Mouse (Mus musculus) hindbrain, embryonic 15.5 days (tissue): ENCODE data around the gene Gm21987. TPM values are rescaled to one million over a fixed set of nuclear protein-coding genes. Genes with fewer than 3 reads are reported as not detected.
A peak's percentile ranks its signal among the peaks of the same experiment; 100 is the strongest.

Source experiments
- ATAC-seq: fragments of 200-750 bp; cut with Nextera tagmentation; 2 replicates; pipeline ENCODE4 v1.8.0; 2017; ENCODE audit warnings: low read depth, moderate number of reproducible peaks, moderate TSS enrichment; ENCODE audit not compliant: low FRiP score
- H3K27ac ChIP-seq: fragments of 300-500 bp; sonication (generic); replicated peaks from 2 replicates; pipeline ENCODE4 v1.5.1; 2015; ENCODE audit warnings: mild to moderate bottlenecking, inconsistent platforms
- H3K27me3 ChIP-seq: fragments of 300-500 bp; sonication (generic); 2 replicates; pipeline ENCODE4 v1.6.1; 2015; ENCODE audit warnings: control low read depth, inconsistent platforms
- H3K36me3 ChIP-seq: fragments of 300-500 bp; sonication (generic); 2 replicates; pipeline ENCODE4 v1.6.1; 2015; ENCODE audit warnings: control low read depth, inconsistent platforms
- H3K4me1 ChIP-seq: fragments of 300-500 bp; sonication (generic); replicated peaks from 2 replicates; pipeline ENCODE4 v1.6.1; 2015; ENCODE audit warnings: control low read depth, inconsistent platforms
- H3K4me2 ChIP-seq: fragments of 300-500 bp; sonication (generic); 2 replicates; pipeline ENCODE4 v1.6.1; 2015; ENCODE audit warnings: moderate library complexity, mild to moderate bottlenecking, inconsistent platforms
- H3K4me3 ChIP-seq: fragments of 300-500 bp; sonication (generic); 2 replicates; pipeline ENCODE4 v1.5.1; 2015; ENCODE audit warnings: mild to moderate bottlenecking, inconsistent platforms
- H3K9ac ChIP-seq: fragments of 300-500 bp; sonication (generic); 2 replicates; pipeline ENCODE4 v1.6.1; 2015; ENCODE audit warnings: inconsistent platforms
- H3K9me3 ChIP-seq: fragments of 300-500 bp; sonication (generic); 2 replicates; pipeline ENCODE4 v1.6.1; 2016; ENCODE audit warnings: control low read depth, inconsistent platforms
- WGBS: fragments of 180-500 bp; shearing (Covaris S2); methylation state at CpG from one replicate; pipeline ENCODE4 v1.1.7; 2015; 5-methylcytosine and 5-hydroxymethylcytosine counted together
- polyA plus RNA-seq: library from polyadenylated mRNA; unstranded; fragments of >200 nt; fragmentation: Nextera tagmentation; extraction: Ambion mirVana; gene quantifications from 2 replicates; pipeline ENCODE4 v1.2.1, GENCODE M21; 2015

Gm21987 gene
- polyA plus RNA-seq, 1 experiment from 2014 or later = not detected

DNA sequence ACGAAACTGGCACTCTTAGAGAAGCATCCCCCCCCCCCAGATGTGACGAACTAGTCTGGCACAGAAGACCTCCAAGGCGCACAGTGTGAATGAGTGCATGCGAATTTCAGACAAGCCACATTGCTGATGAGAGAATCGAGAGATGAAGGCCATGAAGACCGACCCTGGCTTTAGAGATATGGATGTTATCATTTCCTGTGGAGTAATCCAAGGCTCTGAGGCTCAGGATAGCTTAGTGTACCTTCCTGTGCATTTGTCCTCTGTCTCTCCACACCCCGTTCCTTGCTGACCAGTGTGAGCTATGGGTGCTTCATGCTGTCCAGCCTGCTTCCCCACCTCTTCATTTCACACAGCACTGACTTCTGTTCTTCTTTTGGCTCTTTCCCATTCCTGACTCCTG lies 28.3 kb downstream of the Gm21987 start:
- ATAC-seq = no peak
- H3K9me3 ChIP-seq = no peaks in the 10 kb centered on the region
- no peak overlapping the region for H3K9ac ChIP-seq
- H3K4me2 ChIP-seq = no peak overlapping the region
- 80% methylated on average over 7 of the region's 7 CpGs for WGBS
- peaks cover 12% of the 10 kb centered on the region for H3K4me1 ChIP-seq
- H3K36me3 ChIP-seq = no peaks in the 10 kb centered on the region
- no peak overlapping the region for H3K4me3 ChIP-seq
- no peaks in the 10 kb centered on the region for H3K27me3 ChIP-seq
- H3K27ac ChIP-seq = no peak overlapping the region

DNA sequence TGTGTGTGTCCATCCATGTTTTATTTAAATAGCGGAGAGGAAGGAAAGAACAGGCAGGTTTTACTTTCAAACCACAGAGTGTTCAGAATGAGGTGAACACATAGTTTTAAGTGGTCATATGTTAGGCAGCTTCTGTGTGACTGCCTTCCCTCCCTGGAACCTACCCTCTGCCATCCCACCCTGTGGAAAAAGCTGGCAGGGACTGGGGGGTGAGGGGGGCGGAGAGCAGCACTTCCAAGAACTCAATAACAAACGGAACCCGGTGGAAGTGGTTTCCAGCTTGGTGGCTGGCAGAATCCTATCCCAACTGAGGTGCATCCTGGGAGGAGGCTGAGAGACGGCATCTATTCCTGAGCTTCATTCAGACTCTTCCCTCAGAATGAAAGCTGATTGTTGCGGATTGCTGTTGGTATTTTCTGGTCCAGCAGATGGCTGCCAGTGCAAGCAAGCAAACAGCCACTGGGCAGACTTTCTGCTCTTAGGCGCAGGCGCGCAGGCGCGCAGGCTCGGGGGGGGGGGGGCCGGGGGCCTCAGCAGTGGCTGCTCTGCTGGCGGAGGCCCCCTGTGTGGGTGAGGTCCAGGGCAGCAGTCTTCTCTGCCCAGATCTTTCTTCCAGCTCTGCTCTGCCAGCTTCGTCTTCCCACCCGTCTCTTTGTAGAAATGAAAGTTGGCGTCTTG lies 29.5 kb downstream of the Gm21987 start:
- 26% methylated on average over 17 of the region's 17 CpGs for WGBS
- H3K9ac ChIP-seq = peak overlapping the region; percentile 32
- peaks cover 12% of the 10 kb centered on the region for H3K4me1 ChIP-seq
- no peaks in the 10 kb centered on the region for H3K27me3 ChIP-seq
- H3K36me3 ChIP-seq = no peaks in the 10 kb centered on the region
- peak overlapping the region; percentile 79 for H3K27ac ChIP-seq
- no peaks in the 10 kb centered on the region for H3K9me3 ChIP-seq
- peak overlapping the region; percentile 49 for H3K4me2 ChIP-seq
- peak; percentile 88 for ATAC-seq
- H3K4me3 ChIP-seq = peak overlapping the region; percentile 26

- Histone ChIP-seq H3K9ac (peak overlapping the region; percentile 32), H3K4me3 (peak overlapping the region; percentile 26), H3K4me1 (peaks cover 12% of the 10 kb centered on the region), H3K27ac (peak overlapping the region; percentile 79), H3K27me3 (no peaks in the 10 kb centered on the region), H3K9me3 (no peaks in the 10 kb centered on the region), H3K36me3 (no peaks in the 10 kb centered on the region), H3K4me2 (peak overlapping the region; percentile 49)
- 53% methylated on average over 8 of the region's 8 CpGs for WGBS
- ATAC-seq = peak; percentile 54
Observed at GRCm38 (mm10) chr16:38376841-38377249, 30.0 kb downstream of the Gm21987 start.

DNA sequence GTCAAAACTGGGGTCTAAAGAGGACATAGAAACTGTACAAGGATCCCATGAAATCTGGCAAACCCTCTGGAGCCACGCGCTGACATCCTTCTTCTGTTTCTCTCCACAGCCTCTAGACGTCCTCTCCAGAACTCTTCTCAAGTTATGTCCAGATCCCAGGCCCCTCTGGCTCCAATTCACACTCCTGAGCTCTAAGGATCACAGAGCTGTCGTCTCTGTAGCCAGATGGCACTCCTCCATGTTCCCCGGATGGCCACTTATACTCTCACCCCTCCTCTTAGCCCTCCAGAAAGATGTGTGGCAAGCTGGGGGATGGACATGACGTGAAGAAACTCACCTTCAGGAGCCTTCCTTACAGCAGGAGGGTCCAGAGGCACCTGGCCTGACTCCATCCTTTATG lies 30.7 kb downstream of the Gm21987 start:
- 80% methylated on average over 6 of the region's 6 CpGs for WGBS
- Histone ChIP-seq H3K4me3 (no peak overlapping the region), H3K27ac (no peak overlapping the region), H3K4me2 (no peak overlapping the region), H3K4me1 (peaks cover 12% of the 10 kb centered on the region), H3K27me3 (no peaks in the 10 kb centered on the region), H3K9ac (no peak overlapping the region), H3K9me3 (no peaks in the 10 kb centered on the region), H3K36me3 (no peaks in the 10 kb centered on the region)
- no peak for ATAC-seq

DNA sequence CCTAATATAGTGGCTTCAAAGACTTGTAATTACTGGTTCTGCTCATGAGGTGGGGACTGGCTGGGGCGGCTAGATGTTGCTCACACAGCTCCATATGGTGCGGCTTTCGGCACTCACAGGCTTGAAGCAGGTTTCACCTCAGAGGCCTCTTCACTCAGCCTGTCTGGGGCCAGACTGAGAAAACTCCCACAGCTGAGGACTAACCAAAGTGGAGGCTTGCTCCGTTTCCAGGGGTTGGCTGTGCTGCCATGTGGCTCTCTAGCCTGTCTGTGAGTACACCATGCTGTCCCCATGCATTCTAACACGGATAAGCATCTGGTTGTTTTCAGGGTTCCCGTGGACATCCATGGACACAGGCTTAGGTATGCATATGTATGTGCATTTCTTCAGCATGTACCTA lies 31.8 kb downstream of the Gm21987 start:
- Histone ChIP-seq H3K4me1 (peaks cover 12% of the 10 kb centered on the region), H3K4me2 (no peak overlapping the region), H3K27me3 (no peaks in the 10 kb centered on the region), H3K9ac (no peak overlapping the region), H3K9me3 (no peaks in the 10 kb centered on the region), H3K36me3 (no peaks in the 10 kb centered on the region), H3K27ac (no peak overlapping the region), H3K4me3 (no peak overlapping the region)
- ATAC-seq = no peak
- 84% methylated on average over 6 of the region's 6 CpGs for WGBS

GRCm38 (mm10) chr16:38379088-38379487 lies 32.2 kb downstream of the Gm21987 start:
- H3K36me3 ChIP-seq = no peaks in the 10 kb centered on the region
- no peaks in the 10 kb centered on the region for H3K9me3 ChIP-seq
- no peaks in the 10 kb centered on the region for H3K27me3 ChIP-seq
- WGBS = 69% methylated on average over 6 of the region's 6 CpGs
- peaks cover 12% of the 10 kb centered on the region for H3K4me1 ChIP-seq
- no peak for ATAC-seq
- no peak overlapping the region for H3K4me2 ChIP-seq
- H3K9ac ChIP-seq = no peak overlapping the region
- no peak overlapping the region for H3K27ac ChIP-seq
- no peak overlapping the region for H3K4me3 ChIP-seq

DNA sequence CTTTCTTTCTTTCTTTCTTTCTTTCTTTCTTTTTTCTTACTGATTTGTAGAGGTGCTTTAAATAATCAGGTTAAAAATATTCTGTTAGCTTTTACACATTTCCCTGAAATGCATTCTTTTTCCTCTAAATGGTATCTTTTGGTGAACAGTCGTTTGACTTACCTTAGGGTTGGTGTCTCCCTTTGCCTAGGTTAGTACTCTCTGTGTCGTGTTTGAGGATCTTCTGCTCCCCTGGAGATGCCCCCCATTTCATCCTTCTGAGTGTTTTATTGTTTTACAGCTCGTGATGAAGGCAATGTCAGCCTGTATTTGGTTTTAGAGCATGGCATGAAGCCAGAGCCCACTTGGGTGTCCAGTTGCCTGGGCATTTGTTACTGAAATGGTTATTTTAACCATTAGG lies 32.7 kb downstream of the Gm21987 start:
- Histone ChIP-seq H3K4me3 (no peak overlapping the region), H3K9me3 (no peaks in the 10 kb centered on the region), H3K4me1 (peaks cover 12% of the 10 kb centered on the region), H3K4me2 (no peak overlapping the region), H3K27ac (no peak overlapping the region), H3K36me3 (no peaks in the 10 kb centered on the region), H3K27me3 (no peaks in the 10 kb centered on the region), H3K9ac (no peak overlapping the region)
- ATAC-seq = no peak
- WGBS = 50% methylated on average over 3 of the region's 3 CpGs

DNA sequence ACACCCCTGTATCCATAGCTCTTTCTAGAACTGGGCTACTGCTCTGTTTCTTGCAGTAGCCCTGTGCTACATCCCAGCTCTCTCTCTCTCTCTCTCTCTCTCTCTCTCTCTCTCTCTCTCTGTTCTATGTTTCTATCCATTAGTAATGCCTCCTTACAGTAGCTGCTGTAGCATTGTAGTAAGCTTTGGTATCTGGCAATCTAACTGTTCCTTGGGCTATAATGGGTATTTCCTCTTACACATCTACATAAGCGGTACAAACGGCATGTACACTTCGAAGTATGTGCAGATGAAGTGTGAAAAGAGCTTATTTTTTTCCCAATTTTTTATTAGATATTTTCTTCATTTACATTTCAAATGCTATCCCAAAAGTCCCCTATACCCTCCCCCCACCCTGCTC lies 33.1 kb downstream of the Gm21987 start:
- Histone ChIP-seq H3K9ac (no peak overlapping the region), H3K27me3 (no peaks in the 10 kb centered on the region), H3K4me3 (no peak overlapping the region), H3K27ac (no peak overlapping the region), H3K9me3 (no peaks in the 10 kb centered on the region), H3K36me3 (no peaks in the 10 kb centered on the region), H3K4me1 (peaks cover 12% of the 10 kb centered on the region), H3K4me2 (no peak overlapping the region)
- WGBS = 96% methylated on average over 3 of the region's 3 CpGs
- no peak for ATAC-seq

DNA sequence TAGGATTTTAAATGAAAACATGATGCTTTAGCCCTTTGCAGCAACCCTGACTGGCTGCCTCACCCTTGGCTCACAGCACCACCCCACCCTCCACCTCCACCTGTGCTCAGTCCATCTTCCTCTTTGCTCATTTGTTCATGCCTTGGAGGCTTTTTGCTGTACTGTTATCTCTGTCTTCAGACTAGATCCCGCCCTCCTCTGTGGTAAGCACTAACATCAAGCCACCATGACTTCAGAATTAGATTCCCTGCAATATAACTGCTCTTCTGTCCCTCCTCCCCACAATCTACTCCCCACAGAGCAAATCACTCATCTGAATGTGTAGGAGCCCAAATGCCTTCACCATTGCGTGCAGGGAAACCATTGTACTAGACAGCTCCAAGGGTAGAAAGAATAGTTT lies 36.8 kb downstream of the Gm21987 start:
- ATAC-seq = no peak
- Histone ChIP-seq H3K9ac (no peak overlapping the region), H3K4me1 (no peaks in the 10 kb centered on the region), H3K27me3 (no peaks in the 10 kb centered on the region), H3K4me3 (no peak overlapping the region), H3K4me2 (no peak overlapping the region), H3K36me3 (no peaks in the 10 kb centered on the region), H3K27ac (no peak overlapping the region), H3K9me3 (no peaks in the 10 kb centered on the region)
- WGBS = 74% methylated on average over 2 of the region's 2 CpGs

DNA sequence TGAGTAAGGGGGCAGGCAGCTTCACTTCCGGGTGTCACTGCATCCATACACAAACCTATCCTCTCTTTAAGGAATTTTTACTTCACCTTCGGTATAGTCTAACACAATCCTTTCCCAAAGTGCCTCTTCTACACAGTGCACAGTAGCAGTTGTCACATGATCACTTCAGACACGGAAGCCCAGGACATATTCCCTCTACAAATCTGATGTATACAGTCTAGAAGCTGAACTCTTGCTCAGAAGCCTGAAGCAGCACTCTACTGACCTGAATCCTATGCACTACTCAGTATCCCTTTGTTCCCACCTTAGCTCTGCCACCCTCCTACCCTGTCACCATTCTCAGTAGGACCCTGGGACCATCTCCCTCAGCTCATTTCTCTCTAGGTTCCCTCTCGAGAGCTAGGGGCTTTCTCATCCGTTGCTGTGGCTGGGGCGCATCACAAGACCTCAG lies 38.4 kb downstream of the Gm21987 start:
- H3K27ac ChIP-seq = no peak overlapping the region
- no peak overlapping the region for H3K4me3 ChIP-seq
- no peaks in the 10 kb centered on the region for H3K9me3 ChIP-seq
- H3K9ac ChIP-seq = no peak overlapping the region
- WGBS = 92% methylated on average over 6 of the region's 6 CpGs
- no peak for ATAC-seq
- no peaks in the 10 kb centered on the region for H3K4me1 ChIP-seq
- H3K36me3 ChIP-seq = no peaks in the 10 kb centered on the region
- H3K27me3 ChIP-seq = no peaks in the 10 kb centered on the region
- H3K4me2 ChIP-seq = no peak overlapping the region

DNA sequence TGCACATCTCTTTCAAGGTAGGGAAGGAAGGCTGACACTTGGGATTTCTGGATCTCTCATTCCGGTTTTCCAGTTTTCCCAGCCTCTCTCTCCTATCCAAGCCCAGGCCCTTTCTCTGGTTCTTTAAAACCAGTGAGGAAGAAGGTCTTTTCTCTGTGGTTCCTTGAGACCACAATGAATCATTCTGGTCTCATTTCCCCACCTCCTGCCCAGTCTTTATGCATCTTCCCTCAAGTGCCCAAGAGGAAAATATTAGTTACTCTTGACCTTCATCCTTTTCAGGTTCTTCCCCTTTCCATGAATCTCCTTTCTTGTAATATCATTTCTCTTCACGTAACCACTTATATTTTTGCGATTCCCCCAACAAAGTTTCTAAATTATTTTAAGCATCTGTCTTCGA lies 38.9 kb downstream of the Gm21987 start:
- no peak overlapping the region for H3K4me2 ChIP-seq
- WGBS = 95% methylated on average over 4 of the region's 4 CpGs
- ATAC-seq = no peak
- H3K27ac ChIP-seq = no peak overlapping the region
- H3K27me3 ChIP-seq = no peaks in the 10 kb centered on the region
- no peaks in the 10 kb centered on the region for H3K4me1 ChIP-seq
- no peaks in the 10 kb centered on the region for H3K36me3 ChIP-seq
- no peak overlapping the region for H3K9ac ChIP-seq
- no peaks in the 10 kb centered on the region for H3K9me3 ChIP-seq
- H3K4me3 ChIP-seq = no peak overlapping the region

GRCm38 (mm10) chr16:38387389-38387788 lies 40.5 kb downstream of the Gm21987 start:
- no peak for ATAC-seq
- Histone ChIP-seq H3K9ac (no peak overlapping the region), H3K9me3 (no peaks in the 10 kb centered on the region), H3K4me3 (no peak overlapping the region), H3K4me2 (no peak overlapping the region), H3K36me3 (no peaks in the 10 kb centered on the region), H3K27ac (no peak overlapping the region), H3K4me1 (no peaks in the 10 kb centered on the region), H3K27me3 (no peaks in the 10 kb centered on the region)
- WGBS = 86% methylated on average over 6 of the region's 6 CpGs

GRCm38 (mm10) chr16:38388757-38389156 lies 41.9 kb downstream of the Gm21987 start:
- Histone ChIP-seq H3K9me3 (no peaks in the 10 kb centered on the region), H3K27me3 (no peaks in the 10 kb centered on the region), H3K4me1 (no peaks in the 10 kb centered on the region), H3K4me3 (no peak overlapping the region), H3K27ac (no peak overlapping the region), H3K36me3 (no peaks in the 10 kb centered on the region), H3K9ac (no peak overlapping the region), H3K4me2 (no peak overlapping the region)
- no peak for ATAC-seq
- WGBS = 80% methylated on average over 6 of the region's 6 CpGs
